Comparison of ENCODE assay signal across 20 mouse cellular contexts in genomic region chr1:107977686-107978085, GRCm38 (mm10).
DNase-seq lines count a peak whose midpoint lies in the region; ATAC-seq and TF ChIP-seq lines count a peak whose summit lies in the region.
"Had no signal": no experiment of that assay in that cellular context is flagged by ENCODE, and none has a peak within 500 bp of the region (broad histone marks: within the 10 kb centered on the region; RNA-seq: fewer than 3 reads in every experiment).

No protein-coding gene starts in this region.

- no peak overlapping the region for H3K9ac ChIP-seq in lung, embryonic 14.5 days
- no peak overlapping the region for H3K9ac ChIP-seq in lung, postnatal 0 days (replicated peaks; ENCODE audit: low read depth)
- H3K9ac ChIP-seq: embryonic facial prominence, embryonic 13.5 days; forebrain, embryonic 12.5 days; hindbrain, embryonic 13.5 days had no signal

- no peaks in the 10 kb centered on the region for H3K9me3 ChIP-seq in lung, embryonic 14.5 days (ENCODE audit: low read depth, low read length)
- H3K9me3 ChIP-seq in lung, postnatal 0 days (ENCODE audit: low read length) = no peaks in the 10 kb centered on the region
- H3K9me3 ChIP-seq: embryonic facial prominence, embryonic 13.5 days; forebrain, embryonic 12.5 days; heart, embryonic 10.5 days; hindbrain, embryonic 13.5 days had no signal

- no peaks in the 10 kb centered on the region for H3K4me1 ChIP-seq in lung, embryonic 14.5 days (ENCODE audit: insufficient read depth)
- no peaks in the 10 kb centered on the region for H3K4me1 ChIP-seq in lung, postnatal 0 days (ENCODE audit: insufficient read depth, low read depth, low read length)
- H3K4me1 ChIP-seq: embryonic facial prominence, embryonic 13.5 days; heart, embryonic 10.5 days had no signal

- TF ChIP-seq EP300 in lung, postnatal 0 days (IDR thresholded peaks at IDR 0.05) = no peak

- no peak overlapping the region for H3K4me3 ChIP-seq in lung, embryonic 14.5 days (ENCODE audit: low read depth, low read length)
- no peak overlapping the region for H3K4me3 ChIP-seq in lung, postnatal 0 days (ENCODE audit: low read depth, low read length)
- H3K4me3 ChIP-seq: embryonic facial prominence, embryonic 13.5 days; forebrain, embryonic 12.5 days; heart, embryonic 10.5 days; hindbrain, embryonic 13.5 days had no signal

- H3K27ac ChIP-seq in lung, embryonic 14.5 days (ENCODE audit: low read depth) = no peak overlapping the region
- no peak overlapping the region for H3K27ac ChIP-seq in lung, postnatal 0 days (ENCODE audit: low read length)
- H3K27ac ChIP-seq: embryonic facial prominence, embryonic 13.5 days; forebrain, embryonic 12.5 days; heart, embryonic 10.5 days; hindbrain, embryonic 13.5 days; hindbrain, postnatal 0 days had no signal

- no peak for TF ChIP-seq CTCF in lung, embryonic 14.5 days (IDR thresholded peaks at IDR 0.05; ENCODE audit: low read depth)
- no peak for TF ChIP-seq CTCF in lung, postnatal 0 days (IDR thresholded peaks at IDR 0.05)

- H3K36me3 ChIP-seq in lung, embryonic 14.5 days (ENCODE audit: insufficient read depth) = no peaks in the 10 kb centered on the region
- no peaks in the 10 kb centered on the region for H3K36me3 ChIP-seq in lung, postnatal 0 days (ENCODE audit: insufficient read depth, low read length)
- H3K36me3 ChIP-seq: embryonic facial prominence, embryonic 13.5 days; forebrain, embryonic 12.5 days; heart, embryonic 10.5 days; hindbrain, embryonic 13.5 days had no signal

- no peak for ATAC-seq in lung, embryonic 14.5 days (ENCODE audit: insufficient read depth)
- ATAC-seq in lung, postnatal 0 days = no peak
- ATAC-seq: forebrain, embryonic 16.5 days; hindbrain, postnatal 0 days had no signal

- WGBS in lung, embryonic 14.5 days = 38% methylated on average over 2 of the region's 2 CpGs
- 57% methylated on average over 2 of the region's 2 CpGs for WGBS in lung, postnatal 0 days

- no peak overlapping the region for H3K4me2 ChIP-seq in lung, embryonic 14.5 days
- no peak overlapping the region for H3K4me2 ChIP-seq in lung, postnatal 0 days (replicated peaks; ENCODE audit: low read depth, low read length)
- H3K4me2 ChIP-seq: embryonic facial prominence, embryonic 13.5 days; forebrain, embryonic 12.5 days; hindbrain, embryonic 13.5 days had no signal

- no peaks in the 10 kb centered on the region for H3K27me3 ChIP-seq in lung, embryonic 14.5 days (ENCODE audit: insufficient read depth, low read length)
- no peaks in the 10 kb centered on the region for H3K27me3 ChIP-seq in lung, postnatal 0 days (replicated peaks; ENCODE audit: insufficient read depth, low read length)
- H3K27me3 ChIP-seq: CH12.LX; embryonic facial prominence, embryonic 13.5 days; hindbrain, embryonic 13.5 days had no signal

- intact Hi-C loops in heart, postnatal 14 days (cut with DNase I) = no loop called here
- intact Hi-C loops in left cerebral cortex, postnatal 14 days (cut with DNase I) = no loop called here

- peak; percentile 3 for DNase-seq in lung, embryonic 14.5 days
- DNase-seq in lung, postnatal 0 days (ENCODE audit: low spot score) = no peak
- peak; percentile 68 for DNase-seq in adrenal gland, adult 2 months
- peak; percentile 5 for DNase-seq in adrenal gland, postnatal 25 days
- no peak for DNase-seq in heart, postnatal 14 days
- DNase-seq in B cell, adult 2 months = no peak
- no peak for DNase-seq in left cerebral cortex, postnatal 14 days (ENCODE audit: low spot score in 2 of 2)
- DNase-seq: cerebellum, adult 11-12 months; cerebellum, adult 9-10 months; cerebellum, postnatal 25 days; gastrocnemius, postnatal 10 days; heart, adult 18-20 months; heart, postnatal 10 days had no signal

Comparison
In these comparisons a context has a peak if more than half of its experiments do, and no peak if none do; other contexts are left out.
1. DNase-seq: peak in lung, embryonic 14.5 days (single experiment), adrenal gland, adult 2 months (single experiment) and adrenal gland, postnatal 25 days (single experiment); none in lung, postnatal 0 days (single experiment), heart, postnatal 14 days (0 of 2), B cell, adult 2 months (0 of 2) and left cerebral cortex, postnatal 14 days (0 of 2).